ENCODE assay signal across 19 mouse cellular contexts in the genomic region with DNA sequence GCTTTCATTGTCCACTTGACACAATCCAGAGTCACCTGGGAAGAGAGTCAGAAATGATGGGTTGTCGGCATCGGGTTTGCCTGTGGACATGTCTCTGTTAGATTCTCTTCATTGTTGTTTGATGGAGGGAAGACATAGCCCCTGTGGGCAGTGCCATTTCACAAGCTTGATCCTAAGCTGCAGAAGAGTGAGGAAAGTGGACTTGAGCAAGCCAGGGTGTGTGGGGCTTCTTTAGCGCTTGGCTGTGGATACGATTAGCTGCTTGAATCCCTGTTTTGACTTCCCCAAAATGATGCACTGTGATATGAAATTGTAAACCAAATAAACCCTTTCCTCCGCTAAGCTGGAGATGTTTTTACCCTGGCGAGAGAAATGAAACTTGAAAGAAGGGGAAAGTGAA. TPM values are rescaled to one million over a fixed set of nuclear protein-coding genes. Genes with fewer than 3 reads are reported as not detected.
A peak's percentile ranks its signal among the peaks of the same experiment; 100 is the strongest.
DNase-seq lines count a peak whose midpoint lies in the region; ATAC-seq lines count a peak whose summit lies in the region.
"Had no signal": no experiment of that assay in that cellular context is flagged by ENCODE, and none has a peak within 500 bp of the region (broad histone marks: within the 10 kb centered on the region; RNA-seq: fewer than 3 reads in every experiment).

No protein-coding gene starts in this region.

- H3K4me1 ChIP-seq in liver, embryonic 16.5 days (ENCODE audit: control insufficient read depth, low read depth, low read length), result peaks cover 16% of the 10 kb centered on the region; the same call in 1 of the 2 replicates
- H3K4me1 ChIP-seq in midbrain, embryonic 15.5 days, result peaks cover 13% of the 10 kb centered on the region

- H3K9ac ChIP-seq in liver, embryonic 16.5 days (ENCODE audit: low read depth, low read length), result no peak overlapping the region
- no peak overlapping the region for H3K9ac ChIP-seq in midbrain, embryonic 15.5 days
- H3K9ac ChIP-seq: heart, embryonic 13.5 days; hindbrain, embryonic 14.5 days; lung, embryonic 14.5 days had no signal

- H3K36me3 ChIP-seq in liver, embryonic 16.5 days (ENCODE audit: control insufficient read depth, insufficient read depth), result no peaks in the 10 kb centered on the region
- no peaks in the 10 kb centered on the region for H3K36me3 ChIP-seq in midbrain, embryonic 15.5 days (replicated peaks)
- H3K36me3 ChIP-seq: forebrain, embryonic 10.5 days; heart, embryonic 13.5 days had no signal

- 0 out of 2 replicates have a peak, but pooled peaks have one; percentile 10 for ATAC-seq in common myeloid progenitor, adult 5-6 weeks (replicated peaks; ENCODE audit: low read depth, poor library complexity, severe bottlenecking)
- no peak for ATAC-seq in liver, embryonic 16.5 days (ENCODE audit: low read depth)
- ATAC-seq in midbrain, embryonic 15.5 days (replicated peaks), result no peak

- DNase-seq in spleen, postnatal 36 days (ENCODE audit: low spot score in 2 of 2), result peak; percentile 12 to 44
- no peak for DNase-seq in spleen, postnatal 14 days (ENCODE audit: low spot score in 2 of 2)
- no peak for DNase-seq in frontal cortex, postnatal 36 days (ENCODE audit: low spot score in 2 of 2)
- DNase-seq in urinary bladder, postnatal 10 days (ENCODE audit: low spot score), result no peak
- DNase-seq: adrenal gland, adult 2 months; cerebellum, adult 11-12 months; cerebellum, postnatal 36 days; gastrocnemius, adult 2 months; heart, postnatal 36 days; kidney, postnatal 36 days; lung, embryonic 14.5 days; midbrain, embryonic 14.5 days; thymus, postnatal 36 days had no signal

- H3K27me3 ChIP-seq in liver, embryonic 16.5 days (ENCODE audit: control insufficient read depth, insufficient read depth, low read depth, low read length), result peaks cover 2% of the 10 kb centered on the region
- H3K27me3 ChIP-seq in midbrain, embryonic 15.5 days (replicated peaks), result peaks cover 49% of the 10 kb centered on the region

- H3K4me3 ChIP-seq in liver, embryonic 16.5 days (ENCODE audit: low read depth, low read length), result no peak overlapping the region; the same call in 1 of the 2 replicates
- H3K4me3 ChIP-seq in midbrain, embryonic 15.5 days, result no peak overlapping the region
- H3K4me3 ChIP-seq: forebrain, embryonic 10.5 days; gastrocnemius, adult 2 months; heart, embryonic 13.5 days had no signal

- no peak overlapping the region for H3K27ac ChIP-seq in liver, embryonic 16.5 days (ENCODE audit: low read length)
- no peak overlapping the region for H3K27ac ChIP-seq in midbrain, embryonic 15.5 days
- H3K27ac ChIP-seq: forebrain, embryonic 10.5 days; gastrocnemius, adult 2 months; heart, embryonic 13.5 days; hindbrain, embryonic 14.5 days had no signal

- 60% methylated on average over 6 of the region's 6 CpGs for WGBS in liver, embryonic 16.5 days (ENCODE audit: insufficient replicate concordance)
- 94% methylated on average over 6 of the region's 6 CpGs for WGBS in midbrain, embryonic 15.5 days

- H3K9me3 ChIP-seq in liver, embryonic 16.5 days (replicated peaks; ENCODE audit: control insufficient read depth, low read length), result no peaks in the 10 kb centered on the region
- H3K9me3 ChIP-seq in midbrain, embryonic 15.5 days, result no peaks in the 10 kb centered on the region
- H3K9me3 ChIP-seq: forebrain, embryonic 10.5 days; heart, embryonic 13.5 days had no signal

- H3K4me2 ChIP-seq in liver, embryonic 16.5 days (ENCODE audit: low read depth, low read length), result peak overlapping the region; percentile 93; the same call in 1 of the 2 replicates
- H3K4me2 ChIP-seq in midbrain, embryonic 15.5 days, result no peak overlapping the region
- H3K4me2 ChIP-seq: heart, embryonic 13.5 days; hindbrain, embryonic 14.5 days; lung, embryonic 14.5 days had no signal

RNA-seq across cellular contexts. Expression of a gene that starts 2.7 kb away (rescaled TPM):
- 62.0 and 73.1 TPM in 2 replicates for total RNA-seq in common myeloid progenitor, adult 5-6 weeks (2017)
- 6.2 and 8.4 TPM in 2 replicates for polyA plus RNA-seq in liver, embryonic 16.5 days (2015; fragmentation: Nextera tagmentation; extraction: Ambion mirVana)
- polyA plus RNA-seq in midbrain, embryonic 15.5 days (2015; fragmentation: Nextera tagmentation; extraction: Ambion mirVana), result 0.59 and 0.70 TPM in 2 replicates

RNA-seq across cellular contexts. Expression of a gene that starts 40.6 kb away (rescaled TPM):
- 28.7 and 37.4 TPM in 2 replicates for total RNA-seq in common myeloid progenitor, adult 5-6 weeks (2017)
- polyA plus RNA-seq in liver, embryonic 16.5 days (2015; fragmentation: Nextera tagmentation; extraction: Ambion mirVana), result 6.8 and 8.3 TPM in 2 replicates
- polyA plus RNA-seq in midbrain, embryonic 15.5 days (2015; fragmentation: Nextera tagmentation; extraction: Ambion mirVana), result 11.9 and 13.1 TPM in 2 replicates

Comparison
In these comparisons a context has a peak if more than half of its experiments do, and no peak if none do; other contexts are left out.
1. DNase-seq: peak in spleen, postnatal 36 days (2 of 2); none in spleen, postnatal 14 days (0 of 2), frontal cortex, postnatal 36 days (0 of 2) and urinary bladder, postnatal 10 days (single experiment).